Mouse (Mus musculus) kidney, adult 2 months (tissue): Measurements from ENCODE around the gene Gatad2a.

Experiments used
- CTCF ChIP-seq: fragments of 200-500 bp; conservative IDR thresholded peaks from 2 replicates; pipeline ENCODE4 v1.5.1; 2011; ENCODE audit warnings: low read depth, mild to moderate bottlenecking, control low read depth, low read length, moderate library complexity, mixed read lengths; ENCODE audit not compliant: insufficient read depth, insufficient read length
- POLR2A ChIP-seq: fragments of 200-500 bp; IDR thresholded peaks from one replicate; pipeline ENCODE4 v1.6.1; 2011; ENCODE audit warnings: low read depth, low read length, control low read depth

GRCm38 (mm10) chr8:69877396-69877795 lies 118.8 kb downstream of the Gatad2a start:
- TF ChIP-seq CTCF (no peak), POLR2A (no peak)
